Mouse (Mus musculus) small intestine, adult 2 months (tissue): Measurements from ENCODE around the gene Usp19.

Experiments used
- CTCF ChIP-seq: fragments of 200-500 bp; IDR thresholded peaks from 2 replicates; pipeline ENCODE4 v1.5.1; 2012; ENCODE audit warnings: low read depth, mild to moderate bottlenecking, control low read depth, inconsistent platforms, low read length, moderate library complexity, mixed read lengths; ENCODE audit not compliant: insufficient replicate concordance, insufficient read length; ENCODE audit errors: extremely low read depth
- POLR2A ChIP-seq: fragments of 200-500 bp; IDR thresholded peaks from 2 replicates; pipeline ENCODE4 v1.6.1; 2012; ENCODE audit warnings: low read depth, mild to moderate bottlenecking, control low read depth, inconsistent platforms, low read length, moderate library complexity

DNA sequence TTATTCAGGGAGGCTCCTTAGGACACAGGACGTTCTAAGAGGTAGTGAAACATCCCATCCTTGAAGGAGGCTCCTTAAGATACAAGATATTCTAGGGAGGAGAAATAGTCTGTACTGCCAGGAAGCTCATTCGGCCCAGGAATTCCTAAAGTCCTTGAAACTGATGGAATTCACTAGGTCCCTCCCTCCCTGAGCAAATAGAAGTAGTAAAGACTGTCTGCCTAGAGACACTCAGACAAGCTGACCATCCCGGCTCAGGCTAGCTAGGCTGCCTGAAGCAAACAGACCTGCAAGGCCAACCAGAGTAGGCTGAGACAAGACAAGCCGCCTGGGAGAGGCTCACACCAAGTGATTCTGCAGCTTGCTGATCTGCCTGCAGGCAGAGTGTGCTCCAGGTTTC is 20.6 kb upstream of the Usp19 start:
- TF ChIP-seq POLR2A = no peak
- TF ChIP-seq CTCF = no peak
